Mouse (Mus musculus): Measurements from ENCODE around the gene Fam69b.
A peak's percentile ranks its signal among the peaks of the same experiment; 100 is the strongest.

DNA sequence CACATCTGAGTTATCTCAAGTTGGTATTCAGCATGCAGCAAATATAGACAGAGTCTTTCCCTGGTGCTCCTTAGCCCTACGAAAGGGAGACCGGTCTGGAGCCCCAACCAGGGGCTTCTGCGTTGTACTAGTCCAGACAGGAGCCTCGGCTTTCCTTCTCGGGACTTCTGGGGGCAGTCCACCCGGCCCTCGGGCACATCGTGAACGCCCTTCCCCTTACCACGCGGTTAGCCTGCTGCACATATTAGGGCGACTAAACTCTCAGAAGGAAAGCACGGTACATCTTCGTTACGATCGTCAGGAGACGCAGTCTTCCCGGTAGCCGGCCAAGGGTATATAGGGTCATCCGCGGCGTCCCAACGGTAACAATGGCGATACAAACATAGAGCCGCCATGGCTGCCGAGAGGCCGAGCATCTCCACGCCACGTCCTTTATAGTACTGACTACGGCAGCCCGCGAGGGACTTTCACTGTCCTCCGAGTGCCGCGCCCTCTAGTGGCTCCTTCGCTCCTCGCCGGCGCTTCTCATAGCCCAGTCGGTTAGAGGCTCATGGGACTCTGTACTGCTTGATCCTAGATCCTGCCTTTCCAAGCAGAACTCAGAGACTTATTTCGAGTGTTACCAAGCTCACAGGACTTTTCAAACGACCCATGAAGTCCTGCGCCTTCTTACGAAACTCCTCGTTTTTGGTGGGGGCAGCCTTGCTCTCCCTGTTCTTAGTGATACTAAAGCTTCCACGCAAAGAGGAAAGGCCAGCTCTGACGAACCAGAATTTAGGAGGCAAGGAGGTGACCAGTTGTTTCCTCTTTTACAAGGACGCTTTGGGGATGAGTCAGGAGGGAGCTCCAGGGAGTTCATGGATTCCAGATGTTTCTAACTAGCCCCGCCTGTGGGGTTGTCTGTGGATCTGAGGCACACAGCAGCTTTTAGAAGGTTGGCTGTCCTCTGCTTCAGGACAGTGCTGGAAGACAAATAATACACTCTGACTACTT lies 11.9 kb downstream of the Fam69b start:
- TF ChIP-seq CTCF (IDR thresholded peaks at IDR 0.05; ENCODE audit: control insufficient read depth, insufficient read depth, low read length) (peak; percentile 89), POLR2A (IDR thresholded peaks at IDR 0.05; ENCODE audit: borderline replicate concordance, control insufficient read depth, low read depth, low read length) (peak; percentile 93)

Data from bone marrow, adult 2 months (tissue).